Mouse (Mus musculus) myocyte (in vitro differentiated cells): ENCODE data around the gene Surf2. TPM values are rescaled to one million over a fixed set of nuclear protein-coding genes. Genes with fewer than 3 reads are reported as not detected.
A peak's percentile ranks its signal among the peaks of the same experiment; 100 is the strongest.

Experiments used
- H3K27me3 ChIP-seq: one replicate; pipeline ENCODE4 v1.6.1; 2011; ENCODE audit not compliant: control insufficient read depth, insufficient read depth, insufficient read length
- H3K36me3 ChIP-seq: one replicate; pipeline ENCODE4 v1.6.1; 2011; ENCODE audit not compliant: control insufficient read depth, insufficient read depth
- H3K4me2 ChIP-seq: one replicate; pipeline ENCODE4 v1.6.1; 2011; ENCODE audit warnings: low read depth, control low read depth
- H3K4me3 ChIP-seq: one replicate; pipeline ENCODE4 v1.5.1; 2011; ENCODE audit warnings: mild to moderate bottlenecking, control low read depth, moderate library complexity
- H3K79me2 ChIP-seq: one replicate; pipeline ENCODE4 v1.6.1; 2011; ENCODE audit not compliant: control insufficient read depth, insufficient read depth
- H3ac ChIP-seq: one replicate; pipeline ENCODE4 v1.6.1; 2011; ENCODE audit not compliant: control insufficient read depth, insufficient read length
- CEBPB ChIP-seq: IDR thresholded peaks from 2 replicates; pipeline ENCODE4 v1.6.1; 2011; ENCODE audit warnings: mild to moderate bottlenecking, moderate library complexity; ENCODE audit not compliant: poor library complexity, insufficient read depth, severe bottlenecking
- E2F4 ChIP-seq: IDR thresholded peaks from one replicate; pipeline ENCODE4 v1.6.1; 2011; ENCODE audit warnings: mild to moderate bottlenecking, control low read depth, moderate library complexity; ENCODE audit not compliant: insufficient read depth
- MAX ChIP-seq: IDR thresholded peaks from one replicate; pipeline ENCODE4 v1.6.1; 2011; ENCODE audit warnings: low read depth, mild to moderate bottlenecking, control low read depth
- MYOD1 ChIP-seq, 3 experiments: IDR thresholded peaks; one replicate each; pipeline ENCODE4 v1.6.1; 2011; ENCODE audit warnings: control low read depth in 2 of 3, low read depth in 2 of 3, mild to moderate bottlenecking in 2 of 3, moderate library complexity in 1 of 3; ENCODE audit not compliant: insufficient read length in 2 of 3, control insufficient read depth in 1 of 3
- MYOG ChIP-seq, 3 experiments: IDR thresholded peaks; one replicate each; pipeline ENCODE4 v1.6.1; 2011; ENCODE audit warnings: control low read depth in 2 of 3, low read depth in 2 of 3, mild to moderate bottlenecking in 2 of 3; ENCODE audit not compliant: insufficient read length in 2 of 3, control insufficient read depth in 1 of 3, insufficient read depth in 1 of 3
- POLR2A ChIP-seq: IDR thresholded peaks from one replicate; pipeline ENCODE4 v1.6.1; 2011; ENCODE audit warnings: low read depth, mild to moderate bottlenecking, control low read depth, moderate library complexity; ENCODE audit not compliant: insufficient read length
- POLR2AphosphoS2 ChIP-seq: IDR thresholded peaks from one replicate; pipeline ENCODE4 v1.6.1; 2011; ENCODE audit warnings: low read depth, control low read depth; ENCODE audit not compliant: insufficient read length
- REST ChIP-seq: IDR thresholded peaks from one replicate; pipeline ENCODE4 v1.6.1; 2011; ENCODE audit warnings: mild to moderate bottlenecking, control low read depth, moderate library complexity; ENCODE audit not compliant: insufficient read depth, insufficient read length
- SRF ChIP-seq: IDR thresholded peaks from one replicate; pipeline ENCODE4 v1.6.1; 2011; ENCODE audit warnings: low read depth; ENCODE audit not compliant: control insufficient read depth, insufficient read length
- TCF12 ChIP-seq: IDR thresholded peaks from one replicate; pipeline ENCODE4 v1.6.1; 2011; ENCODE audit warnings: mild to moderate bottlenecking, control low read depth; ENCODE audit not compliant: poor library complexity, insufficient read depth, severe bottlenecking
- TCF3 ChIP-seq: IDR thresholded peaks from one replicate; pipeline ENCODE4 v1.6.1; 2011; ENCODE audit warnings: low read depth, control low read depth; ENCODE audit not compliant: insufficient read length
- USF1 ChIP-seq: IDR thresholded peaks from one replicate; pipeline ENCODE4 v1.6.1; 2011; ENCODE audit warnings: low read depth, mild to moderate bottlenecking, control low read depth, moderate library complexity
- polyA plus RNA-seq: library from polyadenylated mRNA; unstranded; fragments of >200 nt; fragmentation: generic; extraction: Trizol; gene quantifications from one replicate; pipeline ENCODE4 v1.2.1, GENCODE M21; 2012; ENCODE audit warnings: missing spikeins

Gene Surf2
- polyA plus RNA-seq, 1 experiment = 34.9 TPM

DNA sequence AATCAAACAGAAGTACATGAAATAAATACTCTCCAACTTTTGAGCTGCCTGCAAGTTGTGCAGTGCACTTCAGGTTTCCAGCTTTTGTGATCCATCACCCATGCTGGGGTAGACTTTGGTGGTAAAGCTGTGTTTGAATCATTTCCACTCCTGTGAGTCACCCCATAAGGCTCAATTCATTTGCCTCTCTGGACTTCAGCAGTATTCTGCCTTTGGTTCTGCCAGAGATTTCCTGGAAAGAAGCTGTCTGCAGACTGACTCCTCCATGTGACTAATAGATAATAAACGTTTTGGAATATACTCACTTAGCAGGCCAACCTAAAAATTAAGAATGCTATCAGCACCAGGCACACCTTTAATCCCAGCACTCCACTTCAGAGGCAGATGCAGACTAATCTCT, 15.4 kb upstream of the Surf2 start:
- H3K27me3 ChIP-seq = no peaks in the 10 kb centered on the region
- H3K4me3 ChIP-seq = peak overlapping the region; percentile 95
- TF ChIP-seq TCF3 (no peak), POLR2AphosphoS2 (no peak), MAX (no peak), POLR2A (no peak)
- H3K79me2 ChIP-seq = peaks cover 41% of the 10 kb centered on the region
- no peak overlapping the region for H3K4me2 ChIP-seq
- peaks cover 37% of the 10 kb centered on the region for H3K36me3 ChIP-seq
- no peak overlapping the region for H3ac ChIP-seq

- peak overlapping the region; percentile 97 for H3K4me2 ChIP-seq
- peak overlapping the region; percentile 95 for H3K4me3 ChIP-seq
- peaks cover 27% of the 10 kb centered on the region for H3K36me3 ChIP-seq
- TF ChIP-seq TCF3 = no peak
- TF ChIP-seq TCF12 = no peak
- no peak for TF ChIP-seq MYOG (IDR thresholded peaks at IDR 0.05; ENCODE audit: control insufficient read depth in 1 of 3, insufficient read depth in 1 of 3, insufficient read length in 2 of 3, low read depth in 2 of 3)
- TF ChIP-seq E2F4 = no peak
- no peak for TF ChIP-seq POLR2AphosphoS2
- TF ChIP-seq REST = no peak
- no peak for TF ChIP-seq MAX
- TF ChIP-seq MYOD1 (IDR thresholded peaks at IDR 0.05; ENCODE audit: control insufficient read depth in 1 of 3, insufficient read length in 2 of 3, low read depth in 2 of 3) = no peak
- no peak for TF ChIP-seq SRF
- no peak for TF ChIP-seq USF1
- TF ChIP-seq POLR2A = no peak
- TF ChIP-seq CEBPB = no peak
- peak overlapping the region; percentile 61 for H3ac ChIP-seq
- peaks cover 41% of the 10 kb centered on the region for H3K79me2 ChIP-seq
- no peaks in the 10 kb centered on the region for H3K27me3 ChIP-seq
Observed at GRCm38 (mm10) chr2:26901834-26902400, 14.2 kb upstream of the Surf2 start.

DNA sequence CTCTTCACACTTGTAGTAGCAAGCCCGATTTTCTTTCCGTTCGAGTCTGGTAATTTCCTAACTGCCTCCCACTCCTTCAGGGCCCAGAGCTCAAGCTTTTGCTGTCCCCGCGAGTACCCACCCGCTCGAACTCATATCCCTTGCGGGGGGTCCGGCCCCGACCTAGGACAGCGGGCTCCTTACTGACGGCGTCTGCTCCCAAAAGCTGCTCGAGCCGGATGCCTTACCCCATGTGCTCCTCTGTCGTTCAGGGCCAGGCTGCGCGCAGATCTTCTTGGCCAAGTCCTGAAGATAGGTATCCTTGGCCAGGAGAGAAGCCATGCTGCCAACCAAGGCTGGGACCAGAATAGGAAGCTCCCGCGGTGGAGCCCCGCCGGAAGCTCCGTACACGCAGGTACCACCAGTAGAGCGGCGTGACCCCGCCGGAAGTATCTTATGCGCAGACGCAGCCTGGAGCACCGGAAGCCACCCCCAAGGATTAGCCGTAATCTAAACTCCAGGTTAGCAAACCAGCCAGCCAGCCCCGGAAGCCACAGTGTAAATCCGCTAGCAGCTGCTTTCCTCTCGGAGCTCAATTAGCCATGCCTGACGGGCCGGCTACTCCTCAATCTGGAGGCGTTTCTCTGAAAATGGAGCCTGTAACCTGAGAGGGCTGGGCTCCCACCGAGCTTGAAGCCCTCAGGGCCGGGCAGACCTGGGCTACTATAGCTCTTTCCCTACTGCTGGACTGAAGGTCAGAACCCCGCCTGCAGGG, 13.5 kb upstream of the Surf2 start, which contains the start of gene Surf6:
TSS of gene Surf6 (minus strand) at position 413 of the 754 bp plus-strand sequence.
- Histone ChIP-seq H3ac (peak within 1 kb of the TSS; percentile 61), H3K79me2 (peaks cover 41% of the 10 kb centered on the region), H3K4me2 (peak within 1 kb of the TSS; percentile 97), H3K36me3 (peaks cover 20% of the 10 kb centered on the region), H3K27me3 (no peaks in the 10 kb centered on the region), H3K4me3 (peak within 1 kb of the TSS; percentile 95)
- TF ChIP-seq POLR2A (peak; percentile 50), TCF12 (peak; percentile 18), USF1 (no peak), POLR2AphosphoS2 (peak; percentile 43), E2F4 (peak; percentile 20), MAX (no peak), SRF (peak; percentile 40), TCF3 (no peak), CEBPB (no peak), MYOG (IDR thresholded peaks at IDR 0.05; ENCODE audit: control insufficient read depth in 1 of 3, insufficient read depth in 1 of 3, insufficient read length in 2 of 3, low read depth in 2 of 3) (peak; percentile 17 to 88 (median 77)), MYOD1 (IDR thresholded peaks at IDR 0.05; ENCODE audit: control insufficient read depth in 1 of 3, insufficient read length in 2 of 3, low read depth in 2 of 3) (peak; percentile 71 to 88 (median 75))

GRCm38 (mm10) chr2:26903311-26903710, 12.9 kb upstream of the Surf2 start:
- peaks cover 14% of the 10 kb centered on the region for H3K36me3 ChIP-seq
- TF ChIP-seq CEBPB = peak; percentile 50; the same call in 1 of the 2 replicates
- no peak for TF ChIP-seq TCF12

DNA sequence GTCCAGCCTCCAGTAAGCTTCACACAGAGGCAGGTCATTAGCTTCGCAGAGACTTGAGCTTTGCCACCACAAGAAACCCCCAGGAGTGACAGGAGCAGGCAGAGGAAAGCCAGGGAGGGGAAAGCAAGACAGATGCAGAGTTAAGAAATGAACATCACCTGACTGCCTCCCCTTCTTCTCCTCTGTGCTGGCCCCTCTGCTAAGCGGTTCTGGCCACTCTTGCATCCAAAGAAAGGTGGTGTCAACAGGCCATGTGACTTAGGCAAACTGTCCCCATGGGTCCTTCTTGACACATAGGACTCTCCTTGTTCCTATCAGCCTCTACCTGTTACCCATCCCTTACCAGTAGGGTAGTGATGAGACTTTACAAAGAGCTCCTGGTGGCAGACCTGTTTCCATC, 10.2 kb upstream of the Surf2 start:
- H3K36me3 ChIP-seq = no peaks in the 10 kb centered on the region
- H3K27me3 ChIP-seq = no peaks in the 10 kb centered on the region
- no peak overlapping the region for H3ac ChIP-seq
- no peak overlapping the region for H3K4me3 ChIP-seq
- no peak for TF ChIP-seq TCF3
- no peak for TF ChIP-seq MYOD1 (IDR thresholded peaks at IDR 0.05; ENCODE audit: control insufficient read depth in 1 of 3, insufficient read length in 2 of 3, low read depth in 2 of 3)
- no peak for TF ChIP-seq REST
- no peak for TF ChIP-seq TCF12
- TF ChIP-seq POLR2AphosphoS2 = no peak
- TF ChIP-seq USF1 = no peak
- peaks cover 52% of the 10 kb centered on the region for H3K79me2 ChIP-seq
- H3K4me2 ChIP-seq = no peak overlapping the region

More at GRCm38 (mm10) chr2:26903311-26903710, 12.9 kb upstream of the Surf2 start:
- H3ac ChIP-seq = peak overlapping the region; percentile 61
- no peaks in the 10 kb centered on the region for H3K27me3 ChIP-seq
- peak overlapping the region; percentile 75 for H3K4me2 ChIP-seq
- peaks cover 45% of the 10 kb centered on the region for H3K79me2 ChIP-seq
- H3K4me3 ChIP-seq = peak overlapping the region; percentile 95
